Mouse (Mus musculus) G1E (cell line): ENCODE results near the gene Zfp513.

Source experiments
- CTCF ChIP-seq: IDR thresholded peaks from 2 replicates; pipeline ENCODE4 v1.5.1; 2012; ENCODE audit warnings: low read depth, low read length, inconsistent platforms, mixed read lengths
- GATA1 ChIP-seq: IDR thresholded peaks from 2 replicates; pipeline ENCODE4 v1.6.1; 2012; ENCODE audit warnings: borderline replicate concordance, low read length, inconsistent platforms, mixed read lengths
- GATA2 ChIP-seq: IDR thresholded peaks from 2 replicates; pipeline ENCODE4 v1.6.1; 2012; ENCODE audit warnings: low read depth, low read length, inconsistent platforms, borderline replicate concordance
- POLR2AphosphoS5 ChIP-seq: IDR thresholded peaks from 2 replicates; pipeline ENCODE4 v1.6.1; 2012; ENCODE audit warnings: low read depth, low read length, inconsistent platforms; ENCODE audit not compliant: insufficient replicate concordance

- TF ChIP-seq CTCF (no peak), GATA1 (no peak), GATA2 (no peak), POLR2AphosphoS5 (peak; percentile 87; the same call in 1 of the 2 replicates)
Observed at GRCm38 (mm10) chr5:31201742-31202590, at the start of gene Zfp513.
